Mouse (Mus musculus) fat pad, adult 2 months (tissue): Measurements from ENCODE around the gene Bicra.

Source experiments
- DNase-seq: peaks from one replicate; pipeline ENCODE4 v3.0.0-alpha.2; 2011; ENCODE audit warnings: low read depth, low spot score; ENCODE audit errors: extremely low read depth

The Bicra gene

DNA sequence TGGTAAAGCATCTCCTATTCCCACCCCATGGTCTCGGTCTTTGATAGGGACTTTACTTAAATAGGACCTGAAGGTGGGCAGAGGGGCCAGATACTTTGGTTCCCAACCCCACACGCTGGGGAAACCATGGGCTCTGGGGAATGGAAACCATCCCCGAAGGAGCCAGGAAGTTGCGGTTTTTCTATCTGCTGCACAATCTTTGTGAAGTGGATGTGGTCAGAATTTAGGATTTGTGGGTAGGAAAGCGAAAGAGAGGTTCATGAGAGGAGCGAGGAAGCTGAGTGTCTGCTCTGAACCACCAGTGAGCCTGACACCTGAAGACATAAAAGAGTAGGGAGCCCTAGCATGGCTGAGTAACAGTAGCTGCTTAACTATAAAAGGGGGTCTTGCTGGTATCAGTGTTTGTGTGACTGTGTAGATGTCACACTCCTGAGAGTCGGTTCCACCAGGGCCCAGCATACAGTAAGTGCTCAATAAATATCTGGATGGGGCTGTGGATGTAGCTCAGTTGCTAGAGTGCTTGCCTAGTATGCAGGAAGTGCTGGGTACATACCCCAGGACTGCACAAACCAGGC lies 98.4 kb downstream of the Bicra start:
- DNase-seq, result no peak

GRCm38 (mm10) chr7:15948381-15948941 lies 99.3 kb downstream of the Bicra start:
- DNase-seq, result peak; percentile 82

DNA sequence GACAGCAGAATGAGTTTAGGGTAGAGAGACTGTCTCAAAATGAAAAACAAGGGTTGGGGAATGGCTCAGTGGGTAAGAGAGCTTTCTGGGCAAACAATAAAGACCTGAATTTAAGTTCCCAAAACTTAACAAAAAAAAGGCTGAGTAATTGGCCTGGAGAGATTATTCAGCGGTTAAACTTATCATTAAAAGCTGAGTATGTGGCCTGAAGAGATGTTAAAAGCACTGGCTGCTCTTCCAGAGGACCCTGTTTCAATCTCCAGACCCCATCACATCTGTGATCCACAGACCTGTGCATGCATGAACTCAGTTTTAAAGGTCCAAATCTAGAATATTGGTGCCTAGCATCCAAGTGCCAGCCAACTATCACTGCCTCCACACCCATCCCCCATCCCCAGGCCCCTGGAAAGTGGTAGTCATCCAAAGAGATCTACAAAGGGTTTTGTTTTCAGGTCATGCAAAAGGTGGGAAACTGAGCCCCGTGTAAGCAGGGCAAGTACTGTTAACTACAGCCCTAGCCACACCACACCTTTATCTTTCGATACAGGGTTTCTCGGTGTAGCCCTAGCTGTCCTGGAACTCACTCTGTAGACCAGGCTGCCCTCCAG lies 100.0 kb downstream of the Bicra start:
- DNase-seq, result no peak

DNA sequence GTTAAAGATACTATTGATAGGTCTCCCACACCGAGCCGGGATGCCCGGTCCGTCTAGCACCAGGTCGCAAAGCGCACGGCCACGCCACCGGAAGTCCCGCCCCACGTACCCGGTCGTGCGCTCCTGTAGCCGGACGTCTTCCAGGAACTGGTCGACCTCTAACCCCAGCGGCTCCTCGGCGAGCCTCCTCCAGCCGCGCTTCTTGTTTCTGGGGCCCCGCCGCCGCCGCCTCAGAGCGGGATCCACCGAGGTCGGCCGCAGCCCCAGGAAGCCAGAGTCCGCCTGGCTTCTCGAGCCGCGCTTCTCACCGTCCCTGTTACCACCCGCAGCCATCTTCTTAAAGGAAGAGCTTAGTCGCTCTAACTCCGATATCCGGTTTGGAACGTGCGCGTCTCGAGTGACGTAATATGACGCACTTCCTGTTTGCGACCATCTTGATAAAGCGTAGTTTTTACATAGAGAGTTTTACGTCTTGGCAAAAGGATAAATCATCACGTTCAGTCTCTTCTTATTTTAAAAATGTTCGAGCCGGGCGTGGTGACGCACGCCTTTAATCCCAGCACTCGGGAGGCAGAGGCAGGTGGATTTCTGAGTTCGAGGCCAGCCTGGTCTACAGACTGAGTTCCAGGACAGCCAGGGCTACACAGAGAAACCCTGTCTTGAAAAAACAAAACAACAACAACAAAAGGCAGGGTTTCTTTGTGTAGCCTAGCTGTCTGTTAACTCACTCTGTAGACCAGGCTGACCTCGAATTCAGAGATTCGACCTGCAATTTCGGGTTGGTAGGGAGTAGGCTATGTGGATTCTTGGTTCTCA lies 101.8 kb downstream of the Bicra start, which contains the start of gene Nop53:
Nop53 (minus strand) TSS at position 354 of the 816 bp plus-strand sequence.
- DNase-seq, result no peak

DNA sequence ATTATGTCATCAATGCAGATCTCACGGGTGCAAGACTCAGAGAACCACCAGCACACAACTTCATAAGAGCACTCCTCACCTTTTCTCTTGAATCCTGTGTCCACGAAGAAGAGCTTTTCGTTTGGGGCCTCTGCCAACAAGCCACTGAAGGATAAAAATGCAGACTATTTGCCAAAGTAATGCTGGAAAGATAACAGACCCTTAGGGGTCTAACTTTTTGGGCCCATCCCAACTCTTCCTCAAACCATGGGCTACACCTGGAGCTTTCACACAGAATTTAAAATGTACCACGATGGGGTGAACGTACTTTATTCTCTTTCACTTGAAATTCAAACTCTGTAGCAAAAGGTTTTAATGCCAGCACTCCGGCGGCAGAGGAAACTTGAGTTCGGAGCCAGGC lies 102.5 kb downstream of the Bicra start:
- no peak for DNase-seq

GRCm38 (mm10) chr7:15944311-15944710 lies 103.4 kb downstream of the Bicra start:
- DNase-seq, result peak; percentile 89

DNA sequence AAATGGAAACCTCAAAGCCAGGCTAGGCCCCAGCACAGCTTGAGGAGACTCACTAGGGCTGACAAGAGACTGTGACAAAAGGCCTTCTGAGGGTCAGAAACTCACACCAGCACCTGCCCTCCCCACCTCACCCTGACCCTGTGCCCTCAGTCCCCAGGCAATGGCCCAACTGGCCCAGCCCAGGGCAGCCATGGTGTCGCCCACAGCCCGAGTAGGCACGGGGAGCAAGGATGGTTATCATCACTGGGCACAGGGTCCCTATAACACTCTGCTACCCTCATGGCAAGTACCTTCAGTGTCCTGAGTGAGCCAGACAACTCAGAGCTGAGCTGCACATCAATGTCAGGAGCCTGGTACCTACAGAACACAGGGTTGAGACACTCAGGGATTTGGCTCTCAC lies 109.1 kb downstream of the Bicra start:
- no peak for DNase-seq

- no peak for DNase-seq
Measured at GRCm38 (mm10) chr7:15937491-15937890, 110.2 kb downstream of the Bicra start.

GRCm38 (mm10) chr7:15933437-15934359 lies 114.0 kb downstream of the Bicra start:
- no peak for DNase-seq

- no peak for DNase-seq
Measured at GRCm38 (mm10) chr7:15931635-15932034, 116.1 kb downstream of the Bicra start.

GRCm38 (mm10) chr7:15930543-15930942 lies 117.2 kb downstream of the Bicra start:
- DNase-seq, result no peak

GRCm38 (mm10) chr7:15929910-15930309 lies 117.8 kb downstream of the Bicra start:
- DNase-seq, result no peak

GRCm38 (mm10) chr7:15922220-15922773 lies 125.4 kb downstream of the Bicra start, which contains the start of gene Selenow:
Gene Selenow, minus strand, starts transcription at chr7:15922402.
- no peak for DNase-seq

DNA sequence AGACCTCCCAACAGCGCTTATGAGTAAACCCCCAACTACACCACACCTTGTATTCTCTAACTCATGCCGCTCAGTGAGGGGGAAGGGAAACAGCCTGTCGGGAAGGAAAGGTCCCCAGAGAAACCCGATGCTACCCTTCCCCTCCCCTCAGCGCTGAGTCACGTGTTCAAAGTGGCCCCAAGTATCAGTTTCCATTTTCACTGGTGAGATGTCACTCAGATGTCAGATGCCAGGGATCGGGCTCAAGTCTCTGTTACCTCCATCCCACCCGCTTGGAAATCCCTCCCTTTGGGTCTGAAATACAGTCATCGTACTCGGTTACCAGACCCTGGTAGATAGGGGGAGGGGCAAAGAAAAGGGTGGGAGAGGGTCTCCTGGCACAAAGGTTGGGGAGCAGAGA lies 125.9 kb downstream of the Bicra start:
- no peak for DNase-seq
